Mouse (Mus musculus) adrenal gland, postnatal 25 days (tissue): ENCODE data around the gene Fastkd3. TPM values are rescaled to one million over a fixed set of nuclear protein-coding genes. Genes with fewer than 3 reads are reported as not detected.

Experiments used
- DNase-seq: peaks from one replicate; pipeline ENCODE4 v3.0.0; 2021; ENCODE audit warnings: mixed read lengths
- total RNA-seq: library from RNA; stranded (reverse); gene quantifications from 2 replicates; pipeline ENCODE4 v1.2.3, GENCODE M21; 2021

Gene Fastkd3
- total RNA-seq, 1 experiment from 2014 or later, result 16.8 TPM

DNA sequence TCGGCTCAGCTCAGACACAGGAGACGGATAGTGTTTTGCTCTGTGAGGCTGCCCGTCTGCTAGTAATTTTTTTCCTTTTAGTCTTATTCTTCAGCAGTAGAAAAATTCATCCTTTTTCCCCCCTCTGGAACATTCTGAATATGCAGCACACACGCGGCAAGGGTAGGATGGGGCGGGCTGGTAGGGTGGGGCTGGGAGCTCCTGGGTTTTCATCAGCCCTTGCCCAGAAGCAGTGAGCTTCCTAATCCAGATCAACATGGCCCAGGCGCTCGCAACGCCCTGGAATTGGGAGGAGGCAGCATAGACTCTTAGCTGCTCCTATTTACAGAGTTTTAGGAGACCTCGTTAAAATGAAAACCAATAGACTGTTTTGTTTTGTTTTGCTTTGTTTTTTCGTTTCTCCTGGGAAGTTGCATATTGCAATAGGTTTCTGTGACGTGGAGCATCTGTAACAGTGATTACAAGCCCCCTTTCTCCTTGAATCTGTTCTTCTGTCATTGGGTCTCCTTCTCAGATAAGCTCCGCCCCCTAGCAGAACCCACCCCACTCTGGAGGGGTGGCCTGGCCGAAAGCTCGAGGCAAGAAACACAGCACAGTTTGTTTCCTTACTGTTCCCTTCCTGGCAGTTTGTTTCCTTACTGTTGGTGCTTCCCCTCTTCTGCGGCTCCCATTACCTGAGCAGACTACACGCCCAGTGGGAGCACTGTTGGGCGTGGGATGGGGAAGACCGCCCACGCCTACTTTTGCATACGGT lies 25.8 kb downstream of the Fastkd3 start:
- no peak for DNase-seq

DNA sequence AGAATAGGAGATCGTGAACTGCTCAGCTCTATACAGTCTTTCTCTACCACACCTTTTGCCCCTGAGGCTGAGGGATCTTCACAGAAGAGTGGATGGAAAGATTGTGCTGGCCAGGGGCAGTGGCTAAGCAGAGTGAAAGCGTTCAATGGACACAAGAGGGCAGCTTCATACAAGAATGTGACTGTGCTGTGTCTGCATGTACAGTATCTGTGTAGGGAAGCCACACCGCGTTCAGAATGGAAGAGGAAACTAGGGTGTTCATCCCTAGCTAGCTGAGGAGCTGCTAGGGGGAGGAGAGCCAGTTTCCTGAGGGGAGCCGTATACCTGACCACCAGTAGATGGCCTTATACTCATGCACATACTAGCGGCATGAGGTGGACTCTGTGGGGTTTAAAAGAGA lies 40.8 kb downstream of the Fastkd3 start:
- DNase-seq, result no peak

DNA sequence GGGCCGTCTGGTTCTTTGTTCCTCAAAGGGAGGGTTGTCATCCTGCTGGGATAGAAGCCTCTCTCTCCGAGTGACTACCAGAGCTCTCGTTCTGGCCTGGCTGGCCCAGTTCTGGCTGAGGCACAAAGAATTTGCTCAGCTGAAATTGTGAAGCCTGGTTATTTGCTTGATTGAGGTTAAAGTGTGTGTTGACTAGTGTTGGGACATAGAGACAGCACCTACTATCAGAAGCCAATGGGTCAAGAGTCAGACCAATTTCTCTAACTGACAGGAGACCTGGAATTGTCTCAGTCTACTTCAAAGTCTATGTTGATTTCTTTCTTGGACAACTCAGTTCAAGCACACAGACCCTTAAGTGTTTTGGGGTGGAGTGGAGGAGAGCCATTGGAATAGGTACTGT lies 45.0 kb downstream of the Fastkd3 start:
- DNase-seq, result no peak

Other genes starting within 250 kb of the Fastkd3 start
- 17.4 and 23.8 TPM in 2 replicates for gene Mtrr, start 85 bp upstream of the Fastkd3 start, total RNA-seq
- gene 1700001L19Rik, start 15.2 kb downstream of the Fastkd3 start, total RNA-seq, result 0.43 TPM in 1 of 2 replicates, not detected in the other